Mouse (Mus musculus): ENCODE measurements around the gene Slc25a21. TPM values are rescaled to one million over a fixed set of nuclear protein-coding genes. Genes with fewer than 3 reads are reported as not detected.

Slc25a21 gene
- polyA plus RNA-seq, 1 experiment = not detected

- Histone ChIP-seq H3K4me1 (ENCODE audit: control insufficient read depth, insufficient read depth, low read length) (no peaks in the 10 kb centered on the region), H3K4me3 (ENCODE audit: insufficient read depth, low read length) (no peak overlapping the region), H3K27ac (ENCODE audit: insufficient read depth, low read depth, low read length) (no peak overlapping the region)
- no peak for TF ChIP-seq CTCF (IDR thresholded peaks at IDR 0.05; ENCODE audit: low read depth, low read length)
- TF ChIP-seq POLR2A (IDR thresholded peaks at IDR 0.05; ENCODE audit: borderline replicate concordance, low read depth, low read length) = no peak
Measured at GRCm38 (mm10) chr12:56737104-56737503, 460.2 kb downstream of the Slc25a21 start.

- no peaks in the 10 kb centered on the region for H3K4me1 ChIP-seq (ENCODE audit: control insufficient read depth, insufficient read depth, low read length)
- H3K4me3 ChIP-seq (ENCODE audit: insufficient read depth, low read length) = no peak overlapping the region
- H3K27ac ChIP-seq (ENCODE audit: insufficient read depth, low read depth, low read length) = no peak overlapping the region
- TF ChIP-seq POLR2A (IDR thresholded peaks at IDR 0.05; ENCODE audit: borderline replicate concordance, low read depth, low read length) (no peak), CTCF (IDR thresholded peaks at IDR 0.05; ENCODE audit: low read depth, low read length) (no peak)
Measured at GRCm38 (mm10) chr12:56727631-56728030, 469.6 kb downstream of the Slc25a21 start.

- no peaks in the 10 kb centered on the region for H3K4me1 ChIP-seq (ENCODE audit: control insufficient read depth, insufficient read depth, low read length)
- no peak overlapping the region for H3K27ac ChIP-seq (ENCODE audit: insufficient read depth, low read depth, low read length)
- TF ChIP-seq POLR2A (IDR thresholded peaks at IDR 0.05; ENCODE audit: borderline replicate concordance, low read depth, low read length) = no peak
- no peak for TF ChIP-seq CTCF (IDR thresholded peaks at IDR 0.05; ENCODE audit: low read depth, low read length)
- H3K4me3 ChIP-seq (ENCODE audit: insufficient read depth, low read length) = no peak overlapping the region
Measured at GRCm38 (mm10) chr12:56718707-56719051, 478.6 kb downstream of the Slc25a21 start.

- no peaks in the 10 kb centered on the region for H3K4me1 ChIP-seq (ENCODE audit: control insufficient read depth, insufficient read depth, low read length)
- no peak overlapping the region for H3K27ac ChIP-seq (ENCODE audit: insufficient read depth, low read depth, low read length)
- no peak overlapping the region for H3K4me3 ChIP-seq (ENCODE audit: insufficient read depth, low read length)
- TF ChIP-seq CTCF (IDR thresholded peaks at IDR 0.05; ENCODE audit: low read depth, low read length) (no peak), POLR2A (IDR thresholded peaks at IDR 0.05; ENCODE audit: borderline replicate concordance, low read depth, low read length) (no peak)
Measured at GRCm38 (mm10) chr12:56717971-56718706, 479.1 kb downstream of the Slc25a21 start.

GRCm38 (mm10) chr12:56701004-56701403 is 496.3 kb downstream of the Slc25a21 start:
- TF ChIP-seq POLR2A (IDR thresholded peaks at IDR 0.05; ENCODE audit: borderline replicate concordance, low read depth, low read length) (no peak), CTCF (IDR thresholded peaks at IDR 0.05; ENCODE audit: low read depth, low read length) (no peak)
- Histone ChIP-seq H3K4me1 (ENCODE audit: control insufficient read depth, insufficient read depth, low read length) (no peaks in the 10 kb centered on the region), H3K27ac (ENCODE audit: insufficient read depth, low read depth, low read length) (no peak overlapping the region), H3K4me3 (ENCODE audit: insufficient read depth, low read length) (no peak overlapping the region)

GRCm38 (mm10) chr12:56699915-56700900 is 497.1 kb downstream of the Slc25a21 start:
- Histone ChIP-seq H3K4me3 (ENCODE audit: insufficient read depth, low read length) (no peak overlapping the region), H3K27ac (ENCODE audit: insufficient read depth, low read depth, low read length) (no peak overlapping the region), H3K4me1 (ENCODE audit: control insufficient read depth, insufficient read depth, low read length) (0 out of 2 replicates have a peak, but pooled peaks cover 2% of the 10 kb centered on the region)
- no peak for TF ChIP-seq POLR2A (IDR thresholded peaks at IDR 0.05; ENCODE audit: borderline replicate concordance, low read depth, low read length)
- TF ChIP-seq CTCF (IDR thresholded peaks at IDR 0.05; ENCODE audit: low read depth, low read length) = no peak

GRCm38 (mm10) chr12:56699351-56699750 is 497.9 kb downstream of the Slc25a21 start:
- Histone ChIP-seq H3K4me1 (ENCODE audit: control insufficient read depth, insufficient read depth, low read length) (0 out of 2 replicates have a peak, but pooled peaks cover 2% of the 10 kb centered on the region), H3K4me3 (ENCODE audit: insufficient read depth, low read length) (no peak overlapping the region), H3K27ac (ENCODE audit: insufficient read depth, low read depth, low read length) (no peak overlapping the region)
- TF ChIP-seq CTCF (IDR thresholded peaks at IDR 0.05; ENCODE audit: low read depth, low read length) = no peak
- no peak for TF ChIP-seq POLR2A (IDR thresholded peaks at IDR 0.05; ENCODE audit: borderline replicate concordance, low read depth, low read length)

- H3K27ac ChIP-seq (ENCODE audit: insufficient read depth, low read depth, low read length) = no peak overlapping the region
- no peak overlapping the region for H3K4me3 ChIP-seq (ENCODE audit: insufficient read depth, low read length)
- TF ChIP-seq POLR2A (IDR thresholded peaks at IDR 0.05; ENCODE audit: borderline replicate concordance, low read depth, low read length) = no peak
- TF ChIP-seq CTCF (IDR thresholded peaks at IDR 0.05; ENCODE audit: low read depth, low read length) = no peak
- 0 out of 2 replicates have a peak, but pooled peaks cover 2% of the 10 kb centered on the region for H3K4me1 ChIP-seq (ENCODE audit: control insufficient read depth, insufficient read depth, low read length)
Measured at GRCm38 (mm10) chr12:56698191-56698980, 498.9 kb downstream of the Slc25a21 start.

GRCm38 (mm10) chr12:56697785-56698184 is 499.5 kb downstream of the Slc25a21 start:
- TF ChIP-seq POLR2A (IDR thresholded peaks at IDR 0.05; ENCODE audit: borderline replicate concordance, low read depth, low read length) = no peak
- TF ChIP-seq CTCF (IDR thresholded peaks at IDR 0.05; ENCODE audit: low read depth, low read length) = no peak
- Histone ChIP-seq H3K4me1 (ENCODE audit: control insufficient read depth, insufficient read depth, low read length) (0 out of 2 replicates have a peak, but pooled peaks cover 2% of the 10 kb centered on the region), H3K4me3 (ENCODE audit: insufficient read depth, low read length) (no peak overlapping the region), H3K27ac (ENCODE audit: insufficient read depth, low read depth, low read length) (no peak overlapping the region)
